Mouse (Mus musculus) midbrain, embryonic 13.5 days (tissue): ENCODE data around the gene Iyd. TPM values are rescaled to one million over a fixed set of nuclear protein-coding genes. Genes with fewer than 3 reads are reported as not detected.

ENCODE experiments used
- ATAC-seq: fragments of 200-750 bp; cut with Nextera tagmentation; 2 replicates; pipeline ENCODE4 v1.8.0; 2017; ENCODE audit warnings: mild to moderate bottlenecking, moderate TSS enrichment, moderate library complexity
- H3K27ac ChIP-seq: fragments of 300-500 bp; sonication (generic); 2 replicates; pipeline ENCODE4 v1.5.1; 2015; ENCODE audit warnings: inconsistent platforms, mild to moderate bottlenecking, moderate library complexity
- H3K27me3 ChIP-seq: fragments of 300-500 bp; sonication (generic); 2 replicates; pipeline ENCODE4 v1.6.1; 2015; ENCODE audit warnings: mild to moderate bottlenecking, inconsistent platforms
- H3K36me3 ChIP-seq: fragments of 300-500 bp; sonication (generic); 2 replicates; pipeline ENCODE4 v1.6.1; 2015; ENCODE audit warnings: mild to moderate bottlenecking, inconsistent platforms
- H3K4me1 ChIP-seq: fragments of 300-500 bp; sonication (generic); replicated peaks from 2 replicates; pipeline ENCODE4 v1.6.1; 2015; ENCODE audit warnings: inconsistent platforms
- H3K4me2 ChIP-seq: fragments of 300-500 bp; sonication (generic); replicated peaks from 2 replicates; pipeline ENCODE4 v1.6.1; 2015; ENCODE audit warnings: moderate library complexity, mild to moderate bottlenecking, inconsistent platforms
- H3K4me3 ChIP-seq: fragments of 300-500 bp; sonication (generic); replicated peaks from 2 replicates; pipeline ENCODE4 v1.5.1; 2015; ENCODE audit warnings: mild to moderate bottlenecking, inconsistent platforms
- H3K9ac ChIP-seq: fragments of 300-500 bp; sonication (generic); replicated peaks from 2 replicates; pipeline ENCODE4 v1.6.1; 2015; ENCODE audit warnings: mild to moderate bottlenecking, inconsistent platforms
- H3K9me3 ChIP-seq: fragments of 300-500 bp; sonication (generic); 2 replicates; pipeline ENCODE4 v1.6.1; 2016; ENCODE audit warnings: mild to moderate bottlenecking, inconsistent platforms
- WGBS: fragments of 180-500 bp; shearing (Covaris S2); methylation state at CpG from one replicate; pipeline ENCODE4 v1.1.7; 2015; 5-methylcytosine and 5-hydroxymethylcytosine counted together
- polyA plus RNA-seq: library from polyadenylated mRNA; unstranded; fragments of >200 nt; fragmentation: Nextera tagmentation; extraction: Ambion mirVana; gene quantifications from 2 replicates; pipeline ENCODE4 v1.2.1, GENCODE M21; 2015

Iyd gene
- polyA plus RNA-seq, 1 experiment from 2014 or later: 0.44 TPM

DNA sequence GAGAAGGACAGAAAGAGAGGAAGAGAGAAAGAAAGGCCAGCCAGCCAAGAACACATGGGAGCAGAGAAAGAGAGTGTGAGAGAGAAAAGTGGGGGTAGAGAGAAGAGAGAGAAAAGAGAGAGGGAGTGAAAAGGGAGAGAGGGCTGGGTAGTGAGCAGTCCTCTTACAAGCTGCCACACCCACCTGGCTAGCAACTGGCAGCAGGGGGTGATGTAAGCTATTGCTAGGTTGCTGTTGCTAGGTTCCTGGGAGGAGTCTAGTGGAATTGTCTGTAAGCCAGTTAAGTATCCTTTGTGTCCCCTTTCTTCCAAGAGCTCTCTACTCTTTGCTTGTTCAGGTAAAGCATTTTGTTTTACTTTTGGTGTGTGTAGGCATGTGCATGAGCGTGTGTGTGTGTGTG, 25.4 kb upstream of the Iyd start:
- Histone ChIP-seq H3K27ac (no peak overlapping the region), H3K4me2 (no peak overlapping the region), H3K9me3 (no peaks in the 10 kb centered on the region), H3K36me3 (no peaks in the 10 kb centered on the region), H3K27me3 (no peaks in the 10 kb centered on the region), H3K4me3 (no peak overlapping the region), H3K4me1 (peaks cover 10% of the 10 kb centered on the region), H3K9ac (no peak overlapping the region)
- no peak for ATAC-seq
- WGBS: 92% methylated on average over 1 of the region's 1 CpGs

DNA sequence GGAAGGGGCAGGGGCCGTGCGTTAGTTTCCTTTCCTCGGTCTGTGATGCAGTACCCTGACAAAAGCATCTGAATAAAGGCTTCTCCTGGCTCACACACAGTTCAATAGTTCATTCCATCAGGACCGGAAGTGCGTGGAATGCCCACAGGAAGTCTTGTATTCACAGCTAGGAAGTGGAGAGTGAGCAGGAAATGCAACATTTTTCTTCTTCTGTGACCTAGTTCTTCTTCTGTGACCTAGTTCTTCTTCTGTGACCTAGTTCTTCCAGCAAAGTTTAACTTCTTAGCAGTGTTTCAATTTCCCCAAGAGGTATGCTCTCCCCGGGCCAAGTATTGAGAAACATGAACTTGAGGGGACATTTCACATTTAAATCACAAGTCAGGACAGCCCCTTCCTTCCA, 23.6 kb upstream of the Iyd start:
- Histone ChIP-seq H3K9ac (no peak overlapping the region), H3K27me3 (no peaks in the 10 kb centered on the region), H3K4me1 (no peaks in the 10 kb centered on the region), H3K36me3 (no peaks in the 10 kb centered on the region), H3K4me2 (no peak overlapping the region), H3K4me3 (no peak overlapping the region), H3K27ac (no peak overlapping the region), H3K9me3 (no peaks in the 10 kb centered on the region)
- ATAC-seq: no peak
- 85% methylated on average over 6 of the region's 6 CpGs for WGBS

DNA sequence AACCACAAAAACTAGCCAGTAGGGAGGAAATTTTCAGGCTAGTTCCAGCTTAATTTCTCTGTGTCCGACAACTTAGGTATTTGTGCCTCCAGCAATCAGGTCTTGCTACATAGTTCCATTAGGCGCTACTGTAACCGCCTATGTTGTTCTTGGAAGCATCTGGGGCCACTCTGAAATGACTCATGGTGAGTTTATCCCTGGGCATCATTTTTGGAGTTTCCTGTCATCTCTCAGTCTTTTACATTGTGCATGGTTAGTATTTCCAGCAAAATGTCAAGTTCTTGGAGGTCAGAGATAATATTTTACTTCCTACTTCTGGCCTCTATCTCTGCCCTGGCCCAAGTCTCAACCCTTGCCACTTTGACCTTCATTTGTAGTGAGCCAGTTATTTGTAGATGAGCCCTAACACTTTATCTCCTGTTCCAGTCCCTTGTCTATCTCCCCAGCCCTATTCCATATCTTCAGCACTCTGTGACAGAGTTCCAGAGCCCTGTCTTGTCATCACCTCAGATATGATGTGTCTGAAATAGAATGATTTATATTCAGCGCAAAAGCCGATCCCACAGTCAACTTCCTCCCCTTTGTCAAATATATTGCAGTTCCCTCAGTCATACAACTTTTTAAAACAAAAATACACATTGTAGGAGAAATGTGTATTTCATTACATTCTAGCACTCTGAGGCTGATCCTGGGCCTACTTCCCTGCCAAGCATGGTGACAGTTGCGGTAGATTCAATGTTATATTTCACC, 16.8 kb upstream of the Iyd start:
- 96% methylated on average over 6 of the region's 6 CpGs for WGBS
- no peak for ATAC-seq
- no peak overlapping the region for H3K9ac ChIP-seq
- H3K27ac ChIP-seq: no peak overlapping the region
- H3K27me3 ChIP-seq: no peaks in the 10 kb centered on the region
- no peaks in the 10 kb centered on the region for H3K36me3 ChIP-seq
- H3K9me3 ChIP-seq: no peaks in the 10 kb centered on the region
- H3K4me3 ChIP-seq: no peak overlapping the region
- no peak overlapping the region for H3K4me2 ChIP-seq
- no peaks in the 10 kb centered on the region for H3K4me1 ChIP-seq

DNA sequence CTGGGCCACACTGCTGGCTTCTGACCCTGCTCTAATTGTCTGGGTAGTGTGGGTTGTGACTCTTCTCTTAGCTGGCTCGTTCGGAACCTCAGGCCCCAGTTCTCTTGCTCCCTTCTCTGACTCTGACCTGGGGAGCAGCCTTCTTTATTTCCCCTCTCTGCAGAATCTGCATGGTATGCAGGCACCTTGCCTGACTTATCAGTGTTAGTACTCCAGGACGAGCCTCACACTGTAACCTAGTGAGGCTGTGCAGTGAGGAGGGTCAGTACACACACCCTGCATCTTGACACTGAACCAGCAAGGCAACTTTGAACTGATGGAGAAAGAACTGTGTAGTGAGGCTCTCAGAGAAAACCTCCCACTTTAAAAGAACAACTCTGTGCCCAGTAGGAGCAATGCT, 15.5 kb upstream of the Iyd start:
- Histone ChIP-seq H3K4me1 (no peaks in the 10 kb centered on the region), H3K4me2 (no peak overlapping the region), H3K27ac (no peak overlapping the region), H3K9me3 (no peaks in the 10 kb centered on the region), H3K9ac (no peak overlapping the region), H3K4me3 (no peak overlapping the region), H3K36me3 (no peaks in the 10 kb centered on the region), H3K27me3 (no peaks in the 10 kb centered on the region)
- no peak for ATAC-seq
- WGBS: 78% methylated on average over 3 of the region's 3 CpGs

DNA sequence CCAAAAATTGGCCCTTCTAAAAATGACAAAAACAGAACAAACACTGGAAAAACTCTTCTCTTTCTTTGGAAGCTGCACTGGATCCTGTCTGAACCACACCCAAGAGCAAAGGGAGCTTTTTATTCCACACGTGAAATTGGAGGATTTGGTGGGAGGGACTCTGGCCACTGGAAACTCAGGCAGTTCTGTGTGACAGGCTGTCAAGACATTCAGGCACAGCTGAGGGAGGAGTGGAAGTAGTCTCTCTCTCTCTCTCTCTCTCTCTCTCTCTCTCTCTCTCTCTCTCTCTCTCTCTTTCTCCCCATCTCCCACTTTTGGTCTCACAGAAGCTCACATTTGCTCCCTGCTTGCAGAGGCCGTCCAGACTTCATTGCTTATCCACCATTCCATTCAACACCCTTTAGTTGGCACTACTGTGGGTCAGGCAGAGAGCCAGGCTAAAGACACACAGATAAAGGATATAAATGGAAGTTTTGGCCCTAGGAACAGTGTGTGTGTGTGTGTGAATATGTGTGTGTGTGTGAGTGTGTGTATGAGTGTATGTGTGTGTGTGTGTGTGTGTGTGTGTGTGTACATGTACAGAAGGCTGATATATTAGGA, 14.5 kb upstream of the Iyd start:
- Histone ChIP-seq H3K9me3 (no peaks in the 10 kb centered on the region), H3K4me1 (0 out of 2 replicates have a peak, but pooled peaks cover 7% of the 10 kb centered on the region), H3K4me3 (no peak overlapping the region), H3K4me2 (no peak overlapping the region), H3K27ac (no peak overlapping the region), H3K9ac (no peak overlapping the region), H3K36me3 (no peaks in the 10 kb centered on the region), H3K27me3 (no peaks in the 10 kb centered on the region)
- 47% methylated on average over 2 of the region's 2 CpGs for WGBS
- ATAC-seq: no peak

DNA sequence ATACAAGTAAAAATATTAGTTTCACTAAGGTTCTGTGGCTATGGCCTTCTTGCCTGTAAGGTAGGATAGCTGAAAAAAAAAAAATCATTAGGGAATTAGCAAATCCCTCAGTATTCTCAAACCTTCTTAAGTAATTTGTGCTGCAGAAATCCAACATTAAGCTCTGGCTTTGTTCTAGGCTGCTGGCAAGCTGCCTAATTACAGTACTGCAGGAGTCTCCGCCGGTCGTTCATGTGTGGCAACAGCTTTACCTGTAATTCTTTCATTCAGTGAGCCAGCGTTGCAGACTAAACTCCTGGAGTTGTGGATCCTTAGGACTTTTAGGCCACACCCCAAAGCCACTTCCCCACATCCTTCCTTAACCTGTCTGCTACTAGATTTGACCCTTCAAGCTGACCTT, 10.2 kb upstream of the Iyd start:
- Histone ChIP-seq H3K9me3 (no peaks in the 10 kb centered on the region), H3K27me3 (peaks cover 11% of the 10 kb centered on the region), H3K9ac (no peak overlapping the region), H3K4me1 (0 out of 2 replicates have a peak, but pooled peaks cover 14% of the 10 kb centered on the region), H3K36me3 (no peaks in the 10 kb centered on the region), H3K4me2 (no peak overlapping the region), H3K4me3 (no peak overlapping the region), H3K27ac (no peak overlapping the region)
- 55% methylated on average over 4 of the region's 4 CpGs for WGBS
- ATAC-seq: no peak

DNA sequence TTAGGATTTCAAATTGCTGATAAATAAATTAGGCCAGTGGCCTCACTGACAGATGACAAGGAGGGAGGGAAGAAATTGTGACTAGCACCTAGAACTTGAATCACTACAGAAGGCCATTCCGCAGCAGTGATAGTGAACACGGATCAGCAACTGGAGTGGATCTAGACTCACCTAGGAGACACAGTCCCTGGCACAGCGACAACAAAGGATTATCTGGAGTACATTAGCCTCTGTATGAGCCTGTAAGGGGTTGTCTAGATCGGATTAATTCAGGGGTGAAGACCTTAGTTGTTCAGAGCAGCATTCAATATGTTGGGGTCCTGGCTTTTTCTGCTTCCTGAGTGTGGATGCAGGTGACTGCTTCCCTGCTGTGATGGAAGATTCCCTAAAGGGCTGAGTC, 9.4 kb upstream of the Iyd start:
- 57% methylated on average over 4 of the region's 4 CpGs for WGBS
- H3K4me2 ChIP-seq: no peak overlapping the region
- H3K4me3 ChIP-seq: no peak overlapping the region
- no peaks in the 10 kb centered on the region for H3K9me3 ChIP-seq
- H3K36me3 ChIP-seq: no peaks in the 10 kb centered on the region
- peaks cover 19% of the 10 kb centered on the region for H3K4me1 ChIP-seq
- H3K9ac ChIP-seq: no peak overlapping the region
- H3K27ac ChIP-seq: no peak overlapping the region
- peaks cover 11% of the 10 kb centered on the region for H3K27me3 ChIP-seq
- no peak for ATAC-seq

DNA sequence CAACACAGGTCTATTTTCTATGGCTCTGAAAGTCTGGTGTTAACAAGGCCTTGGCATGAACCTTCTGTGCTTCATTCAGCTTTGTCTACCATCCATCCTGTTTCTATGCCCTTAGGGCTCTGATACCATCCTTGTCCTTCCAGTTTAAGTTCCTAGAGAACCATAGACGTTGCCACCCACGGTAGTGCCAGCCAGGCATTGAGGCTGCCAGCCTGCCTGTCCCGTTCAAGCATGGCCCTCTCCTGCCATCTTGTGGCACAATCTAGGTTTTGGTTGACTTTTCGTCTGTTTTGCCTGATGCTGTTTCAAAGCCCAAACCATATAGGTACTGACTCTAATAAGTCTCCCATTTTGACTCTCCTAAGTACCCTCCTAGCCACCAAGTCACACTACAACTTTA, 8.7 kb upstream of the Iyd start:
- Histone ChIP-seq H3K27me3 (peaks cover 11% of the 10 kb centered on the region), H3K9me3 (no peaks in the 10 kb centered on the region), H3K9ac (no peak overlapping the region), H3K4me3 (no peak overlapping the region), H3K36me3 (no peaks in the 10 kb centered on the region), H3K27ac (no peak overlapping the region), H3K4me1 (peaks cover 19% of the 10 kb centered on the region), H3K4me2 (no peak overlapping the region)
- peak; percentile 66 for ATAC-seq
- WGBS: 2% methylated on average over 4 of the region's 4 CpGs

DNA sequence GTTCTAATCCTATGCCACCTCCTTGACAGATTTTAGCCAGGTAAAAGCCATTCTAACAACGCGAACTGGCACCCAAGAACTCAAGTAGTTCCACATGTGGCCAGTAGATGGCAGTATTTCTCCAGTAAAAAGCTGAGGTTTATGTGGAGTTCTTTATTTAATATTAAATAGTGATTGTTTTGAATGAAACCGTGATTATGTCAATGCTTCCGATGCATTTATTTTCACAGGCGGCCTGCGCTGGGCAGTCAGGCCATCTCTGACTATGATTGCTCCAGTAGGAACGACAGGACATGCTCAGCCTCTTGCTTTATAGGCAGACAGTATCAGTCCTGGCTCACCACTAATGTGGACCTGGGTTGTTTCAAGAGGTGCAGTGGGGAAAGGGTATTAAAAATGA, 5.6 kb upstream of the Iyd start:
- ATAC-seq: peak; percentile 55
- Histone ChIP-seq H3K27ac (no peak overlapping the region), H3K9me3 (no peaks in the 10 kb centered on the region), H3K4me1 (peaks cover 22% of the 10 kb centered on the region), H3K4me2 (peak overlapping the region; percentile 45), H3K4me3 (peak overlapping the region; percentile 11; the same call in 1 of the 2 replicates), H3K9ac (no peak overlapping the region), H3K27me3 (peaks cover 11% of the 10 kb centered on the region), H3K36me3 (no peaks in the 10 kb centered on the region)
- 5% methylated on average over 7 of the region's 7 CpGs for WGBS

DNA sequence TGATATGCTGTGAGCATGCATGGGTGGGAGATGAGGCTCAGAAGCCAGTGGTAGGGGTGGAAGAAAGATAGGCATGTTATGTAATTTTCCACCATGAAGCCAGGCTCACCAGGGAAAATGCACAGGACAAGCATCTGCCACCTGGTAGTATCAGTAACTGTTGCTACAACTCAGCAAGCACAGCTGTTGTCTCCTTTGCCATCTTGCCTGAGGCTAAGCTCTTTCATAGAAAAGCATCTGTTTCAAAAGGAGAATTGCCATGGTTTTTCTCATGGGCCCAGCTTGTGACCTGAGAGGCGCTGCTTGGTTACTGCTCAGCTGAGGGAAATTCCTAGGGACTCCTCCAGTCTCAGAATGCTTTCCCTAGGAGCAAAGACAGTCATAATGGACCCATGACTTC, 3.7 kb upstream of the Iyd start:
- Histone ChIP-seq H3K4me2 (no peak overlapping the region), H3K4me3 (no peak overlapping the region), H3K27ac (no peak overlapping the region), H3K4me1 (peaks cover 9% of the 10 kb centered on the region), H3K9me3 (no peaks in the 10 kb centered on the region), H3K27me3 (peaks cover 11% of the 10 kb centered on the region), H3K9ac (no peak overlapping the region), H3K36me3 (no peaks in the 10 kb centered on the region)
- 54% methylated on average over 1 of the region's 1 CpGs for WGBS
- ATAC-seq: no peak

DNA sequence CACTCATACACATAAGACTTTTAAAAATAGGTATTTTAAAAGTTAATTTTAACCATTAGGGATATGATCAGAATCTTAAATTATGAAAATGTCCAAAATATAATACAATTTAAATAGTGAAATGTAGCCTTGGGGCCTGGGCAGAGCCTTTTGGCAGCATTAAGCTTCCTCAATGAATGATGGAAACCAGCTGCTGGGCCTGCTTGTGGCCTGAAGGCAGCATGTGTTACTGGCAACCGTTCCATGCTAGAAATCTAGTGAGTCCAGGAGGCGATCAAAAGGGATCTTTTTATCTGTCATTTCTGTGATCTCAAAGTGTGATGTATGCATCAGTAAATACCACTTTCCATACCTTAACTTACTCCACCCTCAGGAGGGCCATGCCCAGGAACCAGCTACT, 9.3 kb downstream of the Iyd start:
- 88% methylated on average over 2 of the region's 2 CpGs for WGBS

DNA sequence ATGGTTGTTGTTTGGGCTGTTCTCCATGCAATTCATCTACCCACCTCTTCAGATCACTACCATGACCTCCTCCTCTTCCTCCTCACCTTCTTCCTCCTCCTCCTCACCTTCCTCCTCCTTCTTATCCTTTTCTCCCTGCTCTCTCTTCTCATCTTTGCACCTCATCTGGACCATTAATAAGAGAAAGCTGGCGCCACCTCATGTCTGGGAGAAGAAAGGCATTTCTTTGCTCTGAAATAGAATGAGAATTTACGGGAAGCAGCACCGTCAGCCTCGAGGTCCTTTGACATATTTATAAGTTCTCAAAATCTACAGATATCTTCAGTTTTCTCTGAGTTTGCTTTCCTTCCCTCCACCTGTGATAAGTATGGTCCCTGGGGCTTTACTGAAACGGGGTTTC, 15.1 kb downstream of the Iyd start:
- H3K4me2 ChIP-seq: no peak overlapping the region
- no peak overlapping the region for H3K9ac ChIP-seq
- no peak overlapping the region for H3K4me3 ChIP-seq
- no peaks in the 10 kb centered on the region for H3K27me3 ChIP-seq
- no peaks in the 10 kb centered on the region for H3K36me3 ChIP-seq
- no peak for ATAC-seq
- no peaks in the 10 kb centered on the region for H3K4me1 ChIP-seq
- no peak overlapping the region for H3K27ac ChIP-seq
- H3K9me3 ChIP-seq: no peaks in the 10 kb centered on the region
- WGBS: 77% methylated on average over 5 of the region's 5 CpGs

More for the DNA sequence above, 9.3 kb downstream of the Iyd start:
- H3K36me3 ChIP-seq: no peaks in the 10 kb centered on the region
- no peaks in the 10 kb centered on the region for H3K9me3 ChIP-seq
- no peak for ATAC-seq
- no peak overlapping the region for H3K27ac ChIP-seq
- H3K4me2 ChIP-seq: no peak overlapping the region
- no peaks in the 10 kb centered on the region for H3K4me1 ChIP-seq
- H3K27me3 ChIP-seq: no peaks in the 10 kb centered on the region
- H3K4me3 ChIP-seq: no peak overlapping the region
- H3K9ac ChIP-seq: no peak overlapping the region

DNA sequence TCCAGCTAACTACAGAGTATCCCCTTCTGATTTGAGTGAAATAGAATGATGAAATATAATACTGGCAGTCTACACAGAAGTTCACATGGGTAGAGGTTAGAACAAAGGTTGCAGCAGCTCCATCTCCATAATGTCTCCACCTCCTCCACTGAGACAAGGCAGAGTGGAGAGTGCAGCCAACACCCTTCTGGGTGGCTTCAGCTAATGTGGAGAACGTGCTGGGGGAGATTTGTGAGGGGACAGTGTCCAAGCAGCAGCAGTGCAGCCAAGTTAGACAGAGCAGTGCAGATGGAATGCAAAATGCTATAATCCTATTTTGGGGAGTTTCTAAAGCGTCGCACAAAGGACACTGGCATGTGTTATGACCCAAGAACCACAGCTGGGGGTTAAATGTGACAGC, 16.5 kb downstream of the Iyd start:
- 54% methylated on average over 3 of the region's 3 CpGs for WGBS
- H3K4me3 ChIP-seq: no peak overlapping the region
- H3K9ac ChIP-seq: no peak overlapping the region
- H3K27me3 ChIP-seq: no peaks in the 10 kb centered on the region
- no peak for ATAC-seq
- H3K36me3 ChIP-seq: no peaks in the 10 kb centered on the region
- H3K9me3 ChIP-seq: no peaks in the 10 kb centered on the region
- no peak overlapping the region for H3K27ac ChIP-seq
- H3K4me1 ChIP-seq: no peaks in the 10 kb centered on the region
- H3K4me2 ChIP-seq: no peak overlapping the region
